Mouse (Mus musculus): Measurements from ENCODE around the gene Fam196a.

Fam196a gene

DNA sequence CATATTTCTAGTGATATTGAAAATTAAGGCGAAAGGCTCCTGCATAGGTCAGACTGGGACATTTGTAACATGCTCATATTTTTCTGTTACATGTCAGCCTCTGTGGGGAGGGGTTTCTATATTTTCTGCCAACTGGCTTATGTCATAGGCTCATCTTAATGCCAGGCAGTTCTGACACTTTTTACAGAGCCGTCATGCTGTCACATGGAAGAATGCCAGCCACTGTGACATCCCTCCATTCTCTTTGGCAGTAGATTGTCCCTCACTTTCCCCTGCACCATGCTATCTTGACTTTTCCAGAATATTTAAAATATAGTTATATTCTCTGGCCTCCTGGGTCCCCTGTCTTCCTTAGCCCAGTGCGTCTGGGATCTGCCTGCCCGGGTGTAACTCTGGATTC, 95.5 kb downstream of the Fam196a start:
- no peak for DNase-seq (ENCODE audit: extremely low spot score, low read depth, low spot score)

DNA sequence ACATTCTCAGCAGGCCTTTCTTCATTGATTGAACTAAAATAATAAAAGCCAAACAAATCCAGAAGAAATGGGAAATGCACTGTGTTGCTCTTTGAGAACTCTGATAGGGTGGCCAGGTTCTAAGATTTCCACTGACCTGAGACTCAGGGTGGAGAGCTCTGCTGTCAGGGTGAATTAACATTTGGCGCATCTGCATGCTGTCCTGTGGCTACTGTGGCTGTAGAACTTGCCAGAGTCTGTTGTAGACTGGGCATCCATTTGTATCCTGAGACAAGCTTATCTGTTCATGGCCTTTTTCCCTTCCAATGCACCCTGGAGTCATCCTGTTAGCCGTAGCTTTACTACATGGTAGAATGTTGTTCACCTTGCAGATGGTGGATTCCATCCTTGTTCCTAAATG, 98.2 kb downstream of the Fam196a start:
- DNase-seq (ENCODE audit: extremely low spot score, low read depth, low spot score), result no peak

All from hindlimb bud, embryonic 11.5 days (tissue).